Mouse (Mus musculus) G1E (cell line): ENCODE measurements at regions not wholly inside any gene's neighbourhood (a gene's known extent, or its start where the extent isn't known, plus 50 kb on each side); places are given as distances from the start of the nearest gene placed in this dataset.

Source experiments
- CTCF ChIP-seq: IDR thresholded peaks from 2 replicates; pipeline ENCODE4 v1.5.1; 2012; ENCODE audit warnings: low read depth, low read length, inconsistent platforms, mixed read lengths
- POLR2AphosphoS5 ChIP-seq: IDR thresholded peaks from 2 replicates; pipeline ENCODE4 v1.6.1; 2012; ENCODE audit warnings: low read depth, low read length, inconsistent platforms; ENCODE audit not compliant: insufficient replicate concordance

GRCm38 (mm10) chr2:161390954-161391690 lies 282.2 kb upstream of the Chd6 start:
- TF ChIP-seq CTCF = no peak
- TF ChIP-seq POLR2AphosphoS5 = no peak
